Mouse (Mus musculus) thymus, postnatal 36 days (tissue): Measurements from ENCODE around the gene Homer3.

Experiments used
- DNase-seq, 2 experiments: peaks; one replicate each; pipeline ENCODE4 v3.0.0; 2022; ENCODE audit warnings: mixed read lengths in 2 of 2

The Homer3 gene

GRCm38 (mm10) chr8:70285304-70285703 is 2.7 kb downstream of the Homer3 start:
- DNase-seq = no peak

- DNase-seq = peak in 1 of 2 experiments; percentile 20
These were observed 4.1 kb downstream of the Homer3 start for GRCm38 (mm10) chr8:70286737-70287136.

- no peak for DNase-seq
These were observed 11.4 kb downstream of the Homer3 start for GRCm38 (mm10) chr8:70293988-70294405.

GRCm38 (mm10) chr8:70300881-70301280 is 18.3 kb downstream of the Homer3 start:
- DNase-seq = no peak

DNA sequence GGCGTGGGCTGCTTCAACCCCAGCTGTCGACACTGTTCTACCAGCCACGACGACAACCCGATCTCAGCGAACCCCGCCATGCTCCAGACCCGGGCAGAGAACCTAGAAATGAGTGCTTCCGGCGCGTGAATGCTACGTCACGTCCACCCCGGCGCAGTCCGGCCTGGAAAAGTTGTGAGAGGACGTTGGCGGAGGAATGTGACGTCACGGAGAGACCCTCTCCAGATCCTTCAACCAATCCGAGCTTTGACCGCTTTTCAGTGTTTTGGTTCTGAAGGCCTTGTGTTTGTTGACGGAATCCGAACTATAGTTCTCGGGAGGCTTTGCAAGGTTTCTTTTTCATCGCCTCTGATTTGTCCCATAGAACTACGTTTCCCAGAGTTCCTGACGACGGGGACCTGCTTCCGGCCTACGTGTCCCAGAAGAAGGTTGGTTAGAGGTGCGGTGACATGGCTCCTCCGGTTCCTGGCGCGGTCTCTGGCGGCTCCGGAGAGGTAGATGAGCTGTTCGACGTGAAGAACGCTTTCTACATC is 19.8 kb downstream of the Homer3 start, which contains the start of the genes Ddx49 and Cope:
Gene Ddx49 (minus strand): TSS at position 132 of the 533 bp plus-strand sequence.
Gene Cope (plus strand): TSS at position 161 of the 533 bp plus-strand sequence.
- peak; percentile 90 for DNase-seq

- no peak for DNase-seq
These were observed 20.3 kb downstream of the Homer3 start for GRCm38 (mm10) chr8:70302901-70303300.

DNA sequence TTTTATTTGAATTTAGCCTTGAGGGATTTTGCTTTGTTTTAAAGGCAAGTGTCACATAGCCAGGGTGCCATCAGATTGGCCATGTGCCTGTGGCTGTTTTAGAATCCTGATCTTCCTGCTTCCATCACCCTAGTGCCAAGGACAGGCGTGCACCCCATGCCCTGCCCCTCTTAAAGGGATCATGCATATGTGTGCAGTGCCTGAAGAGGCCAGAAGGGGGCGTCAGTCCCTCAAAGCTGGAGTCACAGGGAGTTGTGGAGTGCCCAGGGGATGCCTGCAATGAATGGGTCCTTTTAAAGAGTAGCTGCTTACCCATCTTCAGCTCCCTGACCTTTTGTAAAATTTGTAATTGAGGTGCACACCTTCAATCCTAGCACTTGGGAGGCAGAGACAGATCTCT is 26.7 kb downstream of the Homer3 start:
- peak in 1 of 2 experiments; percentile 23 for DNase-seq

- DNase-seq = no peak
These were observed 30.8 kb downstream of the Homer3 start for GRCm38 (mm10) chr8:70313399-70313798.

DNA sequence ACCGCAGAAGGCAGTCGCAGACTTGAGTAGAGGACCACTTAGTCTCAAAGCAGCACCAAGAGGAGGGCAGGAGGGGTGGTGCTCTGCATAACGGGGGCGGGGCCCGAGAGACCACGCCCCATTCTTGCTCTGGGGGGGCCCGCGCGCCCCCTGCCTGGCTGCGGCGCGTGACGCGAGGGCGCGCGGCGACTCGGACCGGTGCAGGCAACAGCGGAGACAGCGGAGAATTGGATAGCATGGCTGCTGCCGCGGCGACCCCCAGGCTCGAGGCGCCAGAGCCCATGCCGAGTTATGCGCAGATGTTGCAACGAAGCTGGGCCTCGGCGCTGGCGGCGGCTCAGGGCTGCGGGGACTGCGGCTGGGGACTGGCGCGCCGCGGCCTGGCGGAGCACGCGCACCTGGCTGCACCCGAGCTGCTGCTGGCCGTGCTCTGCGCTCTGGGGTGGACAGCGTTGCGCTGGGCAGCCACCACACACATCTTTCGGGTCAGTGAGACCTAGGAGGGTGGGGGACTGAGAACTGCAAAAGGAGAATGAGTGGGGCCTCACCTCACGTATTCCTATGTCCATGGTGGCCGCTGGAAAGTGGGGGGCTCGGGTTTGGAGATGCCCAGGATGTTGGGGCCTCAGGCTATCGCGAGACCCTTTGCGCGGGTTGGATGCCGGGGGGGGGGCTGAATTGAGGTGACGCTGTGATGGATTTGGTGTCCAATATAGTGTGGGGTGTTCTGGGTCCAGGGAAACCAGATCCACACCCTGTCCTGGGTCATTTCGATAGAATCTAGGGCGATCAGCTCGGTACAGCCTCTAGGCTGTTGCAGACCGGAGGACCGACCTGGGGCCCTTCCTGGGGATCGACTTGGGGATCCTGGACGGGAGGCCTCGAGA is 33.2 kb downstream of the Homer3 start, which contains the start of gene Cers1:
Gene Cers1 (plus strand): TSS at position 152 of the 887 bp plus-strand sequence.
- DNase-seq = peak; percentile 59 to 64

DNA sequence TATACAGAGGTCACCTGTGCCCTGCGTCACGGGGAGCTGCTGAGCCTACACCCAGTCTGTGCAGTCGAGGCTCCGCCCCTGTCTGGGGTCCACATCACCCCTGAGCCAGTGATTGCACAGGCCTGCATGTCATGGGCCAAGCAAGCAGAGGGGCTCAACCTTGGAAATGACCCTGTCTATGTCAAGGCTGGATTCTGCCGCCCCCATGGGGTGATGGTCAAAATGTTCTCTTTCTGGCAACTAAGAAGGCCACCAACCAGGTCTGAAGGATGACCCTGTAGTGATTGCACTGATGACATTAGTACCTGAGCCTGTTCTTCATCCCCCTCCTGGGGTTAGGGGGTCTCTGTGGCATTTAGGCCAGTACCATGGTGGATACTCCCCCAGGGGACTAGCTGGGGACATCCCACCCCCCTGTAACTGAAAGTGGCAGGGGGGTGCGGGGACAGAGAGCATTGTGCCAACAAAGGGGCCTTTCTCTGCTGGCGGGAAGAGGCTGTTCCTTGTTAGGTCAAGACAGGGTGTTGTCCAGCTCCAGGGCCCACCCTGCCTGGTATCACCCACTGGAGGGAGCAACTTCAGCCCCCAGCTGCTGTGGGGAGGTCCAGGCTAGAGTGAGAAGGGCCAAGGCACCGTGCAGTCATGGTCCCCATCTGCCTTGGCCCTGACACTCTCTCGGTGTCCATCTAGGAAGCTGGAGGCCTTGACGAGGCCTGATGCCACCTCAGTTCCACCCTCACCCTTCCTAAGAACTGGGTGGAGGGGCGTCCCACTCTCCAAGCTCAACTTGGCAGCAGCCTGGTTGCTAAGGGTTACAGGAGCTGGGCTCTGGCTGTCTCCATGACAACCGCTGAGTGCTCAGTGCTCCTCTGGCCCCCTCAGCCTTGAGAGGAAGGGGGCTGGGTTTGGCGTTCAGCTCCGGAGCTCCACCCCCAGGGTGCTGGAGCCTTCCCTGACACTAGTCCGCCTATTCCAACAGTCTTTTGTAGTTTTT is 34.2 kb downstream of the Homer3 start:
- no peak for DNase-seq

GRCm38 (mm10) chr8:70317872-70318271 is 35.2 kb downstream of the Homer3 start:
- DNase-seq = no peak

DNA sequence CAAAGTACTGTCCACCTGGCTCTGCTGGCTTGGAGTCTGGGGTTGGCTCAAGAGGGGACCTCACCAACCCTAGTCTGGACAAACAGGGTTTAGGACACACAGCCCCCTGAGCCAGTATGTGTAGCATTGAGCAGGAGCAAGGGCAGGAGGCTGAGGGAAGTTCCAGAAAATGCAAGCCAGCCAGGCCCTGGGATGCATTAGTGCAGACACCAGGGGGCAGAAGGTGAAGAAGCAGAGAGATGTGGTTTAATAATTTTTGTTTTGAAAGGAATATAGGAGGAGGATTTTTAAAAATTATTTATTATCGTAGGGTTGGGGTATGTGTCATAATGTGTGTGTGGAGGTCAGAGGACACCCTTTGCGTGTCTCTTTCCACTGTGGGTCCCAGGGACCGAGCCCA is 41.1 kb downstream of the Homer3 start:
- DNase-seq = no peak

- no peak for DNase-seq
These were observed 44.9 kb downstream of the Homer3 start for GRCm38 (mm10) chr8:70327512-70327911.

GRCm38 (mm10) chr8:70329124-70329834 is 46.7 kb downstream of the Homer3 start, which contains the start of gene Gdf1:
Gene Gdf1 (plus strand): TSS chr8:70329817.
- DNase-seq = peak in 1 of 2 experiments; percentile 37

DNA sequence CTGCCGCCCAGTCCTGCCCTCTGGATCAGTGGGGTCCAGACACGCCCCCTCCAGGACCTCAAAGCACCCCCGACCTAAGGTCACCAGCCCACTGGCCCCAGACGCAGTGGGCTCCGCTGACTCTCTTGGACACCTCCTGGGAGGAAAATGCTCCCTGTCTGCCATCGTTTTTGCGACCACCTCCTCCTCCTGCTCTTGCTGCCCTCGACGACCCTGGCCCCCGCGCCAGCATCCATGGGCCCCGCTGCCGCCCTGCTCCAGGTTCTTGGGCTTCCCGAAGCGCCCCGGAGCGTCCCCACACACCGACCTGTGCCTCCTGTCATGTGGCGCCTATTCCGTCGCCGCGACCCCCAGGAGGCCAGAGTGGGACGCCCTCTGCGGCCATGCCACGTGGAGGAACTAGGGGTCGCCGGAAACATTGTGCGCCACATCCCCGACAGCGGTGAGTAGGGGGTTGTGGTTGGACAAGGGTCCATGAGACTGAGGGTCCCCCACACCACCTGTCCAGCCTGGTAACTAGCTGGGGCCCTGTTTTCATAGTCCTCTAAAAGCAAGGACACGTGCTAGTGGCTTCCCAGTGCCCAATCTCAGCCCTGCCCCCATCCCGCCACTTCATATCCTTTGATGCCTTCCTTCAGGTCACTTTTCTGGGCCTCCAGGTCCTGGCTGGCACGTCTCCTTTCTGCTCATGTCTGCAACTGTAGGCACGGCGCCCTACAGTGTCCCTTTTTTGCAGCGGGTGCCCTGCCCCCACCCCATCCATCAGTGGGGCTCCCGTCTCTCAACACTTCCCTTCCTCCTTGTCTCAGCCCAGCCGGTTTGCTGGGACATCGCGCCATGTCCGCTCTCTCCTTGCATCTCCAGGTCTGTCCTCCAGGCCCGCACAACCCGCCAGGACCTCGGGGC is 47.5 kb downstream of the Homer3 start:
- DNase-seq = no peak

- DNase-seq = peak in 1 of 2 experiments; percentile 33
These were observed 48.2 kb downstream of the Homer3 start for GRCm38 (mm10) chr8:70330741-70331364.

DNA sequence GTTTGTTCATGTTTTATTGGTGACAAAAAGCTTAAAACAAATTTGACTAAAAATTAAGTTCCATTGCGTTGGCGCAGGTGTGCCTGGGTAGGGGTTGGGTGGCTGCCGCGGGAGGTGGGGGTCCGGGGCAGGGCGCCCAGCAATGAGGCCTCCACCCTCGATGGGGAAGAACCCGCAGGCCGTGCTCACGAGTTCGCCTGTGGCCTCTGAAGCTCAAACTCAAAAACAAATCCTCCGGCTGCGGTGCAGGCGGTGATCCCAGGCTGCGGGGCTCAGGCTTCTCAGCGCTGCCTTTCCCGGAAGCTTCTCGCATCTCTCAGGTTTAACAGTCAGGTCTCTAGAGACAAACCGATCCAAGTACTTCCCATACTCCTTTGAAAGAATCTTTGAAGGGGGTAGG is 48.9 kb downstream of the Homer3 start:
- no peak for DNase-seq

DNA sequence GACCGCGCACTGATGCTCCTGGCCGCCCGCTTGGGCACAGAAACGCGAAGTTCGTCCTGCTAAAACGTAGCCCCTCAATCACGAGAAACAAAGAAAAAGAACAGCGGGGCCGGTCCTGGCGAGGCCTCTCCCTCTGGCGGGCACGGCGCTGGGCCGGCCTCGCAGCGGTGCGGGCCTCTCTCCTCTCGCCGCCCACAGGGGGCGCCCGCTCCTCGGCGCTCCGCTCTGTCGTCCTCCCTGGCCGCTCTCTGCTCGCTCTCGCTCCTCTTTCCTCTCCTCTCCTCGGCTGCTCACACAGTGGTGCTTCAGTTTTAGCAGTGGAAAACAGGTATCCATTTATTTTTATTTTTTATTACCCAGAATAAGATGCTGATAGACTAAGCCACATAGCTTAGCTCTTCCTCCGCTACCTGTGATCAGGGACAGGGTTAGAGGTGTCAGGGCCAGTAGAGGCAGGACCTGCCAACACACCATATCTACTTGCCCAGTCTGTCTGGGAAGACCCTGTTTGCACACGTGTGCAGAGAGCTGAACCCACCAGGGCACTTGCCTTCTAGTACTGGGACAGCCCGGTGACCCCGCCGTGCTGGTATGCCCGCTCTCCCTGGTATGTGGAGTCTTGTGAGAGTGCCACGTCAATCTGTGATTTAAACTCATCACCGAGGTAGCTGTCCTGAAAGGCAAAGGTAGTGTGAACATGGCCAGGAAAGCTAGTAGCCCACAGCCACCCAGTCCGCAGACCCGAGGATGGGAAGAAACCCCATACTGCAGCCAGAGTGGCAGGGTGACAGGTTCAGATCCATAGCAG is 49.6 kb downstream of the Homer3 start:
- no peak for DNase-seq

- no peak for DNase-seq
These were observed 50.2 kb downstream of the Homer3 start for GRCm38 (mm10) chr8:70332878-70333202.

GRCm38 (mm10) chr8:70338931-70339330 is 56.3 kb downstream of the Homer3 start:
- DNase-seq = no peak
